Mouse (Mus musculus) small intestine, adult 2 months (tissue): ENCODE data around the gene C8a. TPM values are rescaled to one million over a fixed set of nuclear protein-coding genes. Genes with fewer than 3 reads are reported as not detected.

Experiments
- H3K27ac ChIP-seq: fragments of 200-500 bp; 2 replicates; pipeline ENCODE4 v1.5.1; 2012; ENCODE audit warnings: low read depth, low read length, control low read depth, inconsistent platforms; ENCODE audit not compliant: insufficient read depth
- H3K27me3 ChIP-seq: fragments of 200-500 bp; 2 replicates; pipeline ENCODE4 v1.6.1; 2012; ENCODE audit warnings: mild to moderate bottlenecking, moderate library complexity, low read length, inconsistent platforms; ENCODE audit not compliant: control insufficient read depth, insufficient read depth
- H3K36me3 ChIP-seq: fragments of 200-500 bp; 2 replicates; pipeline ENCODE4 v1.6.1; 2012; ENCODE audit warnings: mild to moderate bottlenecking, low read length, control low read depth, inconsistent platforms; ENCODE audit not compliant: control insufficient read depth, insufficient read depth
- H3K4me1 ChIP-seq: fragments of 200-500 bp; 2 replicates; pipeline ENCODE4 v1.6.1; 2012; ENCODE audit warnings: low read length, inconsistent platforms, mixed read lengths; ENCODE audit not compliant: control insufficient read depth, insufficient read depth, insufficient read length
- H3K4me3 ChIP-seq: fragments of 200-500 bp; 2 replicates; pipeline ENCODE4 v1.5.1; 2012; ENCODE audit warnings: low read depth, mild to moderate bottlenecking, control low read depth, inconsistent platforms, low read length, moderate library complexity
- CTCF ChIP-seq: fragments of 200-500 bp; IDR thresholded peaks from 2 replicates; pipeline ENCODE4 v1.5.1; 2012; ENCODE audit warnings: low read depth, mild to moderate bottlenecking, control low read depth, inconsistent platforms, low read length, moderate library complexity, mixed read lengths; ENCODE audit not compliant: insufficient replicate concordance, insufficient read length; ENCODE audit errors: extremely low read depth
- POLR2A ChIP-seq: fragments of 200-500 bp; IDR thresholded peaks from 2 replicates; pipeline ENCODE4 v1.6.1; 2012; ENCODE audit warnings: low read depth, mild to moderate bottlenecking, control low read depth, inconsistent platforms, low read length, moderate library complexity
- WGBS: fragments of 180-500 bp; shearing (Covaris S2); methylation state at CpG from one replicate; pipeline ENCODE4 v1.1.7; 2018; 5-methylcytosine and 5-hydroxymethylcytosine counted together
- polyA plus RNA-seq: library from polyadenylated mRNA; depleted of rRNA; stranded (reverse); fragments of >200 nt; gene quantifications from 2 replicates; pipeline ENCODE4 v1.2.3, GENCODE M21; 2012

The C8a gene
- polyA plus RNA-seq, 1 experiment: 0.04 TPM

DNA sequence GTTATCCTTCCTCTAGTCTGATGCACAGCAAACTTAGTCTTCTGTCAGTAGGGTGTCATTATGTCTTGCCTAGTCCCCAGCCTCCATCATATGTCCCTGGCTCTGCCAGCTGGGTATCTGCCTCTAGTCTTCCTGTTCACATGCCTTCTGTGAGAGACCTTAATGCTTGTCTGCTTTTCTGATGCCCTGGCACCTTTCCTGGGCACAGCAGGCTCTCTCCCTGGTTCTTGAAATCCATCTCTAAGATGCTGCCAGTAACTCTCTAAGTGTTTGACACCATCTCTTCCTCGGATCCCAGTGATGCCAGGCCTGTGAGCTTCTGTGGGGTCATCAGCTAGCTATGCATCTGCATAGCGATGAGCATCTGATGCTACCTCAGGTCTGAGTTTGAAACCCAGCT, 26.6 kb upstream of the C8a start:
- no peak overlapping the region for H3K4me3 ChIP-seq
- H3K4me1 ChIP-seq: no peaks in the 10 kb centered on the region
- TF ChIP-seq POLR2A (no peak), CTCF (no peak)
- WGBS: 69% methylated on average over 2 of the region's 2 CpGs
- no peak overlapping the region for H3K27ac ChIP-seq
- H3K36me3 ChIP-seq: no peaks in the 10 kb centered on the region
- no peaks in the 10 kb centered on the region for H3K27me3 ChIP-seq

DNA sequence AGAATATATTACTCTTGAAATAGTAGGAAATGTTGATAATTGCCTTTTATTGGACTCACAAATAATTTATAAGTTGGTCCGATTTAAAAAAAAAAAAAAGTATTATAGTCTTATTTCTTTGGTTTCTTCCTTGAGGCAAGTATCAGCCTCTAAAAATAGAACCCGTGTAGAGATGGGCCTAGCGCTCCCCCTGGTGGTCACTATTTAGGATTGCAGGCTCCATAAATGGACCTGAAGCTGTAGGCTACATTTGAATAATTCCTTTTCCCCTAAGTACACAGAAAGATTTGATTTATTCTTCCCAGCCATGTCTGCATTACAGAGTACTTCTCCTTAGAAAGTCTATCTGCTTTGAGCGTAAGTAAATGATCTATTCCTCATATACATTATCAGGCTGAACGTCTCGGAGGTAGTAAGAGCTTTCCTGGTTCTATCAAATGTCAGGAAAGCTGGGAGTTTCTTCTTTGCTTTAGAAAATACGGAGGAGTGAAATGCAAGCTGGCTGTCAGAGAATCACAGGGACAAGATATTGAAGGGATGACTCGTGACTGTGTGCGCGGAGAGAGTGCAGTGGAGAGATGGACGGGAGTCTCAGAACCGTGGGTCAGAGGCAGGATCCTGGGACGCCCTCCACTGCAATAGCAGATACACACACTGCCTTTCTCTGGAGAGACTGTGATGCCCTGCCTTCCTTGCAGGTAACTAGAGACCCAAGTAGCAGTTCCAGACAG, 18.0 kb upstream of the C8a start:
- peaks cover 2% of the 10 kb centered on the region; the same call in 1 of the 2 replicates for H3K4me1 ChIP-seq
- no peak for TF ChIP-seq CTCF
- no peak for TF ChIP-seq POLR2A
- WGBS: 55% methylated on average over 13 of the region's 13 CpGs
- no peak overlapping the region for H3K4me3 ChIP-seq
- no peaks in the 10 kb centered on the region for H3K27me3 ChIP-seq
- H3K27ac ChIP-seq: no peak overlapping the region
- H3K36me3 ChIP-seq: no peaks in the 10 kb centered on the region

DNA sequence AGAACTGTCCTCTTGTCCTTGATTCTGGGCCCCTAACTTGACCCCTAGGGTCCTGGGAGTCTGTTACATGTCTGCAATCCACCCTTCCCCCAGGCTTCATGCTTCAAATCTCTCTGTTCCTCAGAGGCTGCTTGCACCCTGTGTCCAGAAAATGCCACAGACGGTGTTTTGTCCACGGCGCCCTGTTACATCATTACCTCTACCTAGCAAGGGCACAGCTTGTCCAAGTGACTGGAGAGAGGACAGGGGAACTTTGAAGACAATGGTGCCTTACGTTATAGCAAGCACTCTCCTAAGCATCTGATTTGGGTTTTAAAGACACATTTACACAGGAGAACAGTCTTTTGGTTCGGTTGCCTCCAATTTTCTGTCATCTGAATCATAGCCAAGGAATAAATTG, 17.4 kb upstream of the C8a start:
- 79% methylated on average over 5 of the region's 5 CpGs for WGBS
- H3K4me3 ChIP-seq: no peak overlapping the region
- no peak for TF ChIP-seq CTCF
- TF ChIP-seq POLR2A: no peak
- H3K27ac ChIP-seq: no peak overlapping the region
- peaks cover 2% of the 10 kb centered on the region; the same call in 1 of the 2 replicates for H3K4me1 ChIP-seq
- H3K27me3 ChIP-seq: no peaks in the 10 kb centered on the region
- H3K36me3 ChIP-seq: no peaks in the 10 kb centered on the region

DNA sequence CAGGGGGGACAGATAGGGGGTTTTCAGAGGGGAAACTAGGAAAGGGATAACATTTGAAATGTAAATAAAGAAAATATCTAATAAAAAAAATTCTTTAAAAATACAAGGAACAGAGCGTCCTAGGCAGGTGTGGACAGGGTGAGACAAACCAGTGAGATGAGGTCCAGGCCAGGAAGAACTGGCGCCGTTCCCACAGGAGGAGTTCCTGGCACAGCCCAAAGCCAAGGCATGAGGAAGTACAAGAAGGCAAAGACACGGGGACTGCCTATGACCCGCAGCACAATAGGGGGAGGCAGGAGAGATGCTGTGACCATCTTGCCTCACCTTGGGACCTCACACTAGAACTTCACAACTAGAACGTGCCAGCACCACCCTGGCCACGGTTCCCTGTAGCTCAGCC, 15.5 kb upstream of the C8a start:
- Histone ChIP-seq H3K4me1 (peaks cover 2% of the 10 kb centered on the region; the same call in 1 of the 2 replicates), H3K27ac (no peak overlapping the region), H3K36me3 (no peaks in the 10 kb centered on the region), H3K4me3 (no peak overlapping the region), H3K27me3 (no peaks in the 10 kb centered on the region)
- no peak for TF ChIP-seq CTCF
- TF ChIP-seq POLR2A: no peak
- 24% methylated on average over 7 of the region's 7 CpGs for WGBS

- TF ChIP-seq CTCF: no peak
- Histone ChIP-seq H3K36me3 (no peaks in the 10 kb centered on the region), H3K27ac (no peak overlapping the region), H3K4me3 (no peak overlapping the region), H3K4me1 (peaks cover 2% of the 10 kb centered on the region; the same call in 1 of the 2 replicates), H3K27me3 (no peaks in the 10 kb centered on the region)
- 73% methylated on average over 9 of the region's 9 CpGs for WGBS
These were observed 12.5 kb upstream of the C8a start for GRCm38 (mm10) chr4:104888499-104889262.

GRCm38 (mm10) chr4:104887486-104887885, 11.3 kb upstream of the C8a start:
- H3K4me1 ChIP-seq: peaks cover 2% of the 10 kb centered on the region; the same call in 1 of the 2 replicates
- no peak for TF ChIP-seq CTCF
- no peak overlapping the region for H3K4me3 ChIP-seq
- H3K27me3 ChIP-seq: no peaks in the 10 kb centered on the region
- no peaks in the 10 kb centered on the region for H3K36me3 ChIP-seq
- 69% methylated on average over 9 of the region's 9 CpGs for WGBS
- no peak overlapping the region for H3K27ac ChIP-seq

DNA sequence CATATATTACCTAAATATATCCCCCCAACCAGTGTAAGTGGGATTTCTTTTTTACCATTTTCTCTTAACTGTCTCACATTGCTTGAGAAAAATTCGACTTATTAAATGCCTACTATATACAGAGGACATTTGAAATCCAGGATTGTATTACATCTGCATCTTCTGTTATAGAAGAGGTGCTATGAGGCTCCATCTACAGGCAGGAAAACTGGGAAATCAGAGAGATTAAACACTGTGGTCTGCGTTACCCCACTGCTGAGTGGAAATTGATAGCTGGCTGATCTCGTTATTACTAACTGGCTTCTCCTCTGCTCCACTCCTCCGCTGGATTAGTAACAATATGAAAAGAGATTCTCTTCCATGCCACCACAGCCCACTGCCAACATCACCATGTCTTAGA, 366 bp downstream of the C8a start:
- Histone ChIP-seq H3K27ac (no peak overlapping the region), H3K4me1 (no peaks in the 10 kb centered on the region), H3K4me3 (no peak overlapping the region), H3K27me3 (no peaks in the 10 kb centered on the region), H3K36me3 (no peaks in the 10 kb centered on the region)
- TF ChIP-seq CTCF: no peak
- TF ChIP-seq POLR2A: no peak
- WGBS: 75% methylated on average over 4 of the region's 4 CpGs
